Mouse (Mus musculus): ENCODE data around the gene Slc22a16.

GRCm38 (mm10) chr10:40524991-40525390 is 45.1 kb upstream of the Slc22a16 start:
- TF ChIP-seq POLR2A (IDR thresholded peaks at IDR 0.05; ENCODE audit: borderline replicate concordance, control insufficient read depth, low read depth, low read length) (no peak), CTCF (IDR thresholded peaks at IDR 0.05; ENCODE audit: control insufficient read depth, insufficient read depth, low read length) (no peak; the same call in 1 of the 2 replicates)

All from bone marrow, adult 2 months (tissue).